Mouse (Mus musculus) left cerebral cortex, adult 11 months (tissue): ENCODE results near the gene Rpap3.

Experiments used
- DNase-seq: peaks from one replicate; pipeline ENCODE4 v3.0.0; 2022; ENCODE audit warnings: low spot score

The Rpap3 gene

DNA sequence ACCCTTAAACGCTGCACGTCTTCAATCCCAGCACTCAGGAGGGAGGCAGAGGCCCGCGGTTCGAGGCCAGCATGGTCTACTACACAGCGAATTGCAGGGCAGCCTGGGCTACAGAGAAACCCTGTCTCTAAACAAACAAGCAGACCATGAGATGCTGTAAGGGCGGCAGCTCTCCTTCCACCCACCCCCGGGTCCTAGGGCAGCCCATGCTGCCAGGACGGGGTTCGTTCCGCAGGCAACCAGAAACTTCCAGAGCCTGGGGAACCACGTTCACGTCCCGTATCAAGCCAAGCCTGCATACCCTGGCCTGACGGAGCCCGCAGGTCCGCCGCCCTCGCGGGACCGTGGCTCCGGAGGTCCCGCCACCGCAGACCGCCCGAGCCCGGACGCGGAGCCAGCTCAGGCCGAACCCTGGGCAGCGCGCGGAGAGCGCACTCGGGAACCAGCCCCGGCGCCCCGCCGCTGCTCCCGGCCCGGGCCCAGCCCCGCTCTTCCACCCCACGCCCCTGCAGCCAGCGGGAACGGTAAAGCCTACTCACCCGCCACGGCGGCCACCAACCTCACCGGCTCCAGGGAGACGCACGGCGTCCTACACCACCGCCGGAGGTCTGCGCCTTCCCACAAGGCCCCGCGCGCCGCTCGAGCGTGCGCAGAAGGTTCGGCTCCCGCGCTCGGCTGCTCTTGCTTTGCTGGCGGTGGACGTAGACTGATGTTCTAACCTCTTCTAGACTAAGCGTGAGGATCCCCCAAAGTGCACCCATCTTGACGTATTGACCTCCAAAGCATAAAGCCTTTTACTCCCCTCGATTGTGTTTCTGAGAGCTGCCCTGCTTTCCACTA, at the start of gene Rpap3:
TSS of gene Rpap3 (minus strand) at position 615 of the 840 bp plus-strand sequence.
- DNase-seq: peak; percentile 59

- no peak for DNase-seq
Observed at GRCm38 (mm10) chr15:97755361-97755760, 49.7 kb upstream of the Rpap3 start.

DNA sequence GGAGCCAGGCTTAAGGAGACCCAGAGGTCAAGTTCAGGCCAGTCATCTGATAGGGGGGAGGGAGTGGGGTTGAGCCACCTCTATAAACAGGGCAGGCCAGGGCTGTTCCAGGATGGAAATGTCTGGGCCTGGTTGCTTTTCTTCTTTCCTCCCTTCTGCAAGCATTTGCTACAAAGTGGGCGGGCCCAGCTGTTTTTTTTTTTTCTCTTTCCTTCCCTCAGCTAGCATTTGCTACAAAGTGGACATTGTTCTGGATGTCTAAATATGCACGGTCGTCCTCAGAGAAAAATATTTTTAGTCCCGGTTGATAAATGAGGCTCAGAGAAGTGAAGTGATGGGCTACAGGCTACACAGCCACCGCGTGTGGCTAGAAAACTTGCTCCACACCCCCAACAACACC, 48.9 kb upstream of the Rpap3 start:
- DNase-seq: no peak

GRCm38 (mm10) chr15:97752491-97752890, 46.9 kb upstream of the Rpap3 start:
- no peak for DNase-seq

DNA sequence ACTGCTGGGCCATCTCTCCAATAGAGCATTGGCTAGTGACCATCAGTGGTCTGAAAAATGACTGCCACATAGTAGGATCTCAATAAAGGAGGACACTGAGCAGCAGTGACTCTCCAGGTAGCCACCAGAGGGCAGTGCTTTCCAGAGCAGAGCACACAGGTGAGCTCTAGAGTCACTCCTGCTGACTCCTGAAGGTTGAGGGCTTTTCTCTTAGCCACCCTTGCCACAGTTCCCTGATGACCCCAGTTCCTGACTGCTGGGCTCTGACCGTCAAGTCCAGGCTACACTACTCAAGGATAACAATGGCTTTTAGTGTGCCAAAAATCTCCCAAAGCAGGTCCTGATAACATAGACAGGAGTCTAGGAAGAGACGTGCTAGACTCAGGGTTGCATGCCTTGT, 46.1 kb upstream of the Rpap3 start:
- no peak for DNase-seq

DNA sequence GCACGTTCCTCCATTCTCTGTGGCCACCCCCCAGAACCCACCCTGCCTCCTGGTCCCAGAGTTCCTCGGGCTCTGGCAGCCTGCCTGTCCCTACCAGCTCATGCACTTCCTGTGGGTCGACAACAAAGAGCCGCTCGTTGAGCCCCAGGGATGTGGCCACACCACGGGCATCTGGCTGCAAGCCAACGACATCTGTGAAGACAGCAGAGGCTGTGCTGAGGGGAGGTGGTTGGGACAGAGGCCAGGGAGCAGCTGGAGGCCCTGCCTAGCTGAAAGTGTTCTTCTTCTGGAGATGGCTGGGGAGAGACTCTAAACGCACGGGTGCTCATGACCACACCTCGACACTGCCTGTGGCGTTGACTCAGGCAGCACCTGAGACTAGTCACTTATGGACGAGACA, 45.1 kb upstream of the Rpap3 start:
- DNase-seq: peak; percentile 72

GRCm38 (mm10) chr15:97749841-97750240, 44.2 kb upstream of the Rpap3 start:
- DNase-seq: no peak

- DNase-seq: no peak
Observed at GRCm38 (mm10) chr15:97749397-97749796, 43.8 kb upstream of the Rpap3 start.

- no peak for DNase-seq
Observed at GRCm38 (mm10) chr15:97748964-97749363, 43.3 kb upstream of the Rpap3 start.

DNA sequence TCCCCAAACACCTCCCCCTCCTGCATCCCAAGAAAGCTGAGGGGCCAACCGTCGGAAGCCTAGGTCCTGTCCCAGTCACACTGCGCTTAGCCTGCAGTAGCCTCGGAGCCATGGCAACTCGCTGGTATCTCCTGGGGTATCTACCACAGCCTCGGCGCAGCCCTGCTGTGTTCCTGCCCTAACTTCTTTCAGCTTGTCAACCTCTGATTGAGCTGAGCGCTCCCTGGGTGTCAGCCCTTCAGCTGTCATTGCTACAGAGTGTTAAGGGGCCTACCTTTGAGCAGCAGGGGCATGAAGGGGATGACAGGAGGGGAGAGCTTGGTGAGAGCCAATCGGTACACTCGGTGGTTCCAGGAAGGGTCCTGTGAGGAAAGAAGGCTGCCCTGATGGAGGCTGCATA, 42.7 kb upstream of the Rpap3 start:
- no peak for DNase-seq

DNA sequence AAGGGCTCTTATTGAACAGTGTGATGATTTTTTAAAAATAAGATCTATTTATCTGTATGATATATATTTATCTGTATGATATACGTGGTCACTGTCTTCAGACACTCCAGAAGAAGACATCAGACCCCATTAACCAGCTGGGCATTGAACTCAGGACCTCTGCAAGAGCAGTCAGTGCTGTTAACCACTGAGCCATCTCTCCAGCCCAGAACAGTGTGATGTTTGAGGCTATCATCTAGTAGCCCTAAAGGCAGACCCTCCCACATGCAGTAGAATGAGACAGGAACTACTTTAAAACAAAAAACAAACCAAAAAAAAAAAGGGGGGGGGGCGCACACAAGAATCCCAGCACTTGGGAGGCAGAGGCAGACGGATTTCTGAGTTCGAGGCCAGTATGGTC, 41.9 kb upstream of the Rpap3 start:
- no peak for DNase-seq

DNA sequence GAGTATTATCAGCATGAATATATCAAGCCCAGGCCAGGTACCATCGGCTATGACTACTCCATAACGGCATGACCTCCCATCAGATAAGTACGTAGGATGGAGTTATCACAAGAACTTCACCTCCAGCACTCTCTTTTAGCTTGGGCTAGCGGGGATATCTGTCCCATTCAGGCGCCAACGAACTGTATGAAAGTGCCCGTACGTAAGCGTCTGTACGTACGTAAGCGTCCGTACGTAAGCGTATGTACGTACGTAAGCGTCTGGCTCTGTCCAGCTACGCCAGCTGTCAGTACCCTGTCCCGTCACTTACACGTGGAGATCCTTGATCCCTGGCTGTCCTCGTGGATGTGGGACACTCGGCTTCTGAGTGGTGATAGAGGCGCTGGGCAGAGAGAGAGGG, 41.1 kb upstream of the Rpap3 start:
- DNase-seq: no peak

GRCm38 (mm10) chr15:97746278-97746677, 40.7 kb upstream of the Rpap3 start:
- DNase-seq: no peak

- no peak for DNase-seq
Observed at GRCm38 (mm10) chr15:97745331-97745730, 39.7 kb upstream of the Rpap3 start.

DNA sequence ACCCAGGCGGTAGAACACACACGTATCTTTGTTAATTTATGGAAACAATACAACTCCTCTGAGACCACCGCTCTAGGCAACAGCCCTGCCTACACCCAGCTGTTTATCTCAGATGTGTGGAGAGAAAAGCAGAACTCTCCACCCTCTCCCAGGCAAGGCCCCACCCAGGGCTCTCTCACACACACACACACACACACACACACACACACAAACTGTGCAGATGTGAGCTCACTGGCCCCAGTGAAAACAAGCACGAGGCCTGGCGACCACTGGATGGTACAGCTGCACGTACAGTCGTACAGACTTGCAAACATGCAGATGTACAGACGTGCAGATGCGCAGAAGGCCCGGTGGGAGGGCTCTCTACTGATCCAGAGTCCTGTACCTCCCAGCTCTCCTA, 39.3 kb upstream of the Rpap3 start:
- DNase-seq: no peak

- DNase-seq: no peak
Observed at GRCm38 (mm10) chr15:97743961-97744525, 38.4 kb upstream of the Rpap3 start.

GRCm38 (mm10) chr15:97743210-97743609, 37.6 kb upstream of the Rpap3 start:
- DNase-seq: no peak

GRCm38 (mm10) chr15:97742600-97742999, 37.0 kb upstream of the Rpap3 start:
- DNase-seq: no peak

- no peak for DNase-seq
Observed at GRCm38 (mm10) chr15:97742074-97742473, 36.4 kb upstream of the Rpap3 start.

DNA sequence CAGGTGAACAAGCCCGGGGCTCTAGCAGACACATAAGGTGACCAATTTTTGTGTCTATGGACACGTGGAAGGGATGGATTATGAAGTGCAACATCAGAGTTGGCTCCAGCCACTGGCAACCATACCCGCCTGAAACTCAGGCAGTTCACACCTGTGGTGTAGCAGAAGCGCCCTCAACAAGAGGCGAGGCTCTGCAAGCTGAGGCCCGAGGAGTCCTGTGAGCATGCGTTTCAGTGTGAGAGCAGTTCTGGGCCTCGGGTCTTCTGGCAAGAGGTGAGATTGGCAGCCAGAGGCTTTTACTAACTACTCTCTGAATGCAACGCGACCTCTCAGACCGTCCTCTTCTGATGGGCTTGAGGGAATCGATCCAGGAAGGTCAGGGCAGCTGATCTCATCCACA, 36.0 kb upstream of the Rpap3 start:
- no peak for DNase-seq

DNA sequence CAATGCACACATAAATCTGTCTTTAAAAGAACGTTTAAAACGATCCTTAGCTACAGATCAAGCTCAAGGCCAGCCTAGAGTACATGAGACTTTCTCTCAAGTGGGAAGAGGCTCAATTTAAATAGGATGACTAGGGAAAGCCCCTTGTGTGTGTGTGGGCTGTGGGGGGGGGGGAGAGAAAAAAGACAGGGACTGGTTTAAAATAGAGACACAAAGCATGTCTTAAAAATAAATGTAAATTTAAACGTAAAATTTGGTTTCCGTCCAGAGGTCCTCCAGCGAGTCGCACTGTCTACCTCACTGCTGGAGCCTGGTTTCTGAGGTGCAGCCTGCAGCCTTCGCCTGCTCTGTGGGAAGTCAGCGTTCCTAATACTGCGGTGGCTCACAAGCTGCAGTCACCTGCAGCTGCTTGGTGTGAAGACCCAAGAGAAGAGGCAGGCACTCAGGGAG, 34.7 kb upstream of the Rpap3 start:
- DNase-seq: no peak

- DNase-seq: no peak
Observed at GRCm38 (mm10) chr15:97738923-97739322, 33.3 kb upstream of the Rpap3 start.

- no peak for DNase-seq
Observed at GRCm38 (mm10) chr15:97731988-97732387, 26.4 kb upstream of the Rpap3 start.

DNA sequence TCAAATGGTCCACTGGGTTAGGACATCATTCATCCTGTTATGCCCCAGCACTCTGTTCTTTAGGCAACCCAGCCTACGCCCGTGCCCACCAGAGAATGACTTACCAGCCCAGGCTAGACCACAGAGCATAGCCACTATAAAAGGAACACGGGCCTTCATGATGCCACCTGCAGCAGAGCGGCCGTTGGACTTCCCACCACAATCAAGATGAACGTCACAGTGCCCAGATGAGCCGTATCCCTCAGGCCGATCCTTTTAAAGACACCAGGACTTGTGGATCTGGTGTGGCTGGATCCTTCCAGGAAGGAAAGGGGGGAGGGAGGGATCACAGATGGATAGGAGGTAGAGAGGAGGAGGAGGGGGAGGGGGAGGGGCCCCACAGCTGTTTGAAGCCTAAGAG, 25.5 kb upstream of the Rpap3 start, which contains the start of gene Endou:
TSS of gene Endou (minus strand) at position 229 of the 400 bp plus-strand sequence.
- DNase-seq: no peak
